Mouse (Mus musculus): ENCODE results near the gene Hyal2.

The Hyal2 gene

GRCm38 (mm10) chr9:107567702-107568319, at the start of gene Hyal2:
TSS of gene Hyal2 (plus strand) at chr9:107567945.
- DNase-seq (ENCODE audit: low spot score in 2 of 2): no peak

DNA sequence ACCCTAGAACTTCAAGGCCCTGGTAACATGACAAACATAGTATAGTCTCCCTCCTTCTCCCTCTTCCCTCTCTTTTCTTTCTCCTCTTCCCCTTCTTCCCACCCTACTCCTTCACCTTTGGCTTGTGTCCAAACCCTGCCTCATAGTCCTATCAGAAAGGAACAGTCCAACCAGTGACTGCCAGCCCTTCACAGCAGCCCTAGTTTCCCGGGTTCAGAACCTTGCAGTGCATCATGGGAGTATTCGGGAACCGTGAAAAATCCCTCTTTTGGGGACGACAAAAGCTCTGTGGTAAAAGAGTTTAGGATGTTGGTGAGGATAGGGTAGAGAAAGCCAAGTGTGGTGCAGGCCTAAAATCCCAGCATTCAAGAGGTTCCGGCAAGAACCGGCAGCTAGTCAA, 47.4 kb upstream of the Hyal2 start:
- no peak for DNase-seq (ENCODE audit: low spot score in 2 of 2)

DNA sequence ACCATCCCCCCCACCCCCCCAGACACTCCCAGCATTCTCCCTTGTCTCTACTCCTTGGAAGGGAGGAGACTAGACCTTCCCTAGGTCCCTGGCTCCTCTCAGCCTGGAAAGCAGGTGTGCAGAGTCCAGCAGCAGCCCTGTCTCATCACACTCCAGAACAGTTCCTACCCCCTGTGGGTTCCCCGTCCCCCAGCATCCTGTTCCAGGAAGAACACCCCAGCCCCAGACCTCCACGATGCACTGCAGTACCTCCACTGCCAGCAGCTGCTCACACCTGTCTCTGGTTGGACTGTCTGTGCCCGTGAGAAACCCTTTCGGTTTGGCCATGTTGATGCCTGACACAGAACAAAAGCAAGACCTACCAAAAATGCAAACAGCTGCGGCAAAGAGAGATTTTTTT, 46.6 kb upstream of the Hyal2 start:
- DNase-seq (ENCODE audit: low spot score in 2 of 2): no peak

DNA sequence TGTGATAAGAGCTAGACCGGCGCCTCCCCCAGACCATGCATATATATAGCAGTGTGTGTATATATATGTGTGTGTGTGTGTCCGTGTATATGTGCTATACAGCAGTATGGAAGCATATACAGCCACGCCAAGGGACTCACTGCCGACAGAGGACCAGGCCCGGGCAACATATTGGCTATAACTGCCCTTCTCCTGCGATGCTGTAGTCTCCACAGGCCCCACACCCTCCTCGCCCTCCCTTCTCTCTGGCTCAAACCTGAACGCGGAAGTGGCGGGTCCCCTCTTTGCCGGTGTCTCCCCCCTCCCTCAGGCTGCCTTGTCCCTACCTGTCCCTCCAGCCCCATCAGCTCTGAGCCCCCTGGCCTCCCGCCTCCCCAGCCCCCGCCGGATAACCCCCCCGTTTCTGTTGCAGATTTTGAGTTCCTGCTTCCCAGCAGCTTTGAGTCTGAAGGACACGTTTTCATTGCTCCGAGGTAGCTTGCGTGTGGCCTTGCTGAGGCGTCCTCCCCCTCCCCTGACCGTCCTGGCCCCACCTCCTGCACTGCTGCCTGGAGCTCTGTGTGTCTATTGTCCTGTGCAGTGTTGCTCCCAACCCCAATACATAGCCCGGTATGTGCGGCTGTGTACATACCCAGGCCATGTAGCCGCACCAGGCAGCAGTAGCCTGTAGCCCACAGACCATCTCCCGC, 45.9 kb upstream of the Hyal2 start:
- DNase-seq (ENCODE audit: low spot score in 2 of 2): no peak

- no peak for DNase-seq (ENCODE audit: low spot score in 2 of 2)
These were observed 45.4 kb upstream of the Hyal2 start for GRCm38 (mm10) chr9:107522400-107522711.

- DNase-seq (ENCODE audit: low spot score in 2 of 2): peak; percentile 72 to 79
These were observed 41.3 kb upstream of the Hyal2 start for GRCm38 (mm10) chr9:107526198-107527026.

DNA sequence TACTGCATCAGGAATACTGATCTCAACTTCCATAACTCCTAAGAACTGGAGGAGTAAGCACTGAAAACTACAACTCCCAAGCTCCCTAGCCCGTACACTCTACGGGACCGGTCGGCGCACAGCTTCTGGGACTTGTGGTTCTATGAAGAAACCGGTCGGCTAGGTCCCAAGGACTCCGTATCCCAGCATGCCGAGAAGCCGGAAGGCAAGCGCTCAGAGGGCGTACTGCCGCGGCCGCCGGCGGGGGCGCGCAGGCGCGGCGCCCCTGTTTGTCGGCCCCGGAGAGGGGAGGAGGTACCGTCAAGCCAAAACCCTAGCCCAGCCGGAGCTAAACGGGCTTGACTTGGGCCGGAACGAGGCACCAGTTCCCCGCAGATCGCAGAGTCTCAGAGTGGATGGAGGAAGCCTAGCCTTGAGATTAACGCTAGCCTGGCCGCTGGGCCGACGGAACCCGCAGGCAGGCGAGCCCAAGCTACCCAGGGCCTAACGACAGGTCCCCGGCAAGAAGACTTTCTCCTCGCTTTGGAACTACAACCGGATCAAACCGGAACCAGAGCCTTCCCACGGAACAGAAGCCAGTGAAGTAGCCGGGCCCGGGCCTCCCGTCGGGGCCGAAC, 33.8 kb upstream of the Hyal2 start, which contains the start of gene Tmem115:
Gene Tmem115 (plus strand): TSS at position 155 of the 617 bp plus-strand sequence.
- peak; percentile 75 to 89 for DNase-seq (ENCODE audit: low spot score in 2 of 2)

- DNase-seq (ENCODE audit: low spot score in 2 of 2): no peak
These were observed 33.1 kb upstream of the Hyal2 start for GRCm38 (mm10) chr9:107534408-107535202.

- DNase-seq (ENCODE audit: low spot score in 2 of 2): no peak
These were observed 29.5 kb upstream of the Hyal2 start for GRCm38 (mm10) chr9:107538231-107538630.

GRCm38 (mm10) chr9:107538711-107539110, 29.0 kb upstream of the Hyal2 start:
- no peak for DNase-seq (ENCODE audit: low spot score in 2 of 2)

DNA sequence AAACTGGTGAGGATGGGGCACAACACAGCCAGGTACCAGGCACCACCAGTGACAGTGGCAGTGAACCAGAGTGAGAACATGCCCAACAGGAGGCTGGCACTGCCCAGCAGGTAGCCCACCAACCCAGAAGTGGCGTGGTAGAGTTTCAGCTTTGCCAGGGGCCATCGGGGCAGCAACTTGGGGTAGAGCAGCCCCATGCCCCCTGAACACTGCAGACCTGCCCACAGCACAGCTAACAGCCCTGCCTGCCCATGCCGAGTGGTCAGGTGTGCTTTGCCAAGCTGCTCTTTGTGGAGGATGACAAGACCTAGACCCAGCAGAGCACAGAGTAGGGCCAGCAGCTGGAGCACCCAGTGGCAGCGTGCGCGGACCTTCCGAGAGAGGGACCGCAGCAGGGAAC, 27.8 kb upstream of the Hyal2 start:
- DNase-seq (ENCODE audit: low spot score in 2 of 2): no peak

DNA sequence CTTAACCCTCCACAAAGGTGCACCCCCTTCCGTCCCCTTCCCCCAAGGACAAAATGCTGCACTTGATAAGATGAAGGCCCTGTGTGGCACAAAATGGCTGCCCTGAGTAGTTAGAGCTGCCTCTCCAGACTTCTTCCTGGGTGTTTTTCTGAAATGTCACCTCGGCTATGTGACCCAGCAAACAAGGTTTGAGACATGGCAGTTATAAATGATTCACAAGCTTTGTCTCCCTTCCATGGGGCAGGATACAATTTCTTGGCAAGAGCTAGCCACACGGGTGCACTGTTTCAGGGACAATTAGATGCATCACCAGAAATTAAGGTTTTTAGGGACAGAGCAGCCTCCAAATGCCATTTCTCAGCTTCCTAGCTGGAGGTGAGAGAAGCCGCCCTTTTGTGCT, 27.3 kb upstream of the Hyal2 start:
- DNase-seq (ENCODE audit: low spot score in 2 of 2): no peak

GRCm38 (mm10) chr9:107541005-107541404, 26.7 kb upstream of the Hyal2 start:
- no peak for DNase-seq (ENCODE audit: low spot score in 2 of 2)

DNA sequence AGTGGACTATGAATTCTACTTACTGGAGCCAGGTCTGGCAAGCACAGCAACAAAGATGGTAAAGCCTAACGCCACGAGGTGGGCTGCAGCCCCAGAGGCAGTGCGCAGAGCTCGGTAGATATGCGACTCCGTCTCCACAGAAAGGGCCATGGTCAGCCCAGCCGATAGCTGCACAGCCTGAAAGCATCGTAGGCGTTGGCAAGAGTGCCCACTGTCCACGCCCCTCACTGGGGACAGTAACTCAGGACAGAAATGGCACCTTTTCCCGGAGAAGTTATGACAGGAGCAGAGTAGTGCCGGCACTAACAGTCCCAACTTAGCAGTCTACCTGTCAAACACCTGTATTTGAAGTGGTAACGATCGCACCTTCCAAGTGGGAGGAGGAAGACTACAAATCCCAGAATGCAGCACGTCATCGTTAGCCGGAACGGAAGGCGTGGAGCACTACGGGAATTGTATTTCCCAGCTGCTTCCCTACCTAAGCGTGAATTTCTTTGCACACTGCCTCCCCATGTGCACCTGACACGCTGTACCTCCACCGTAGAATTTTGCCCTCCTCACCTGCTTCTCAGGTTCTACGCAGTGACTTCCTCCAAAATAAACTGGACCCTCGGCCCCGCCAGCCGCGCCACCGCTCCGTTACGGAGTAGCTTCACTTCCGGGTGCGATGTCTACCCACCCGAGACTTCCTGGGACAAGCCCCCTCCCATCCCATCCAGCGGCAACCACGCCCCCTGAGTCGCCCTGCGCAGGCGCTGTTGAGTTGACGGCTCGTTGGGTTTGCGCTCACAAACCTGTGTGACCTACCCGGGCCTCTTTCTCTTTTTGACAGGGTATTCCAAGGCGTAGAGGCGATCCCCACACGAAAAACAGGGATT, 26.0 kb upstream of the Hyal2 start, which contains the start of the genes Cyb561d2 and Nprl2:
Gene Cyb561d2 (minus strand): TSS at position 720 of the 878 bp plus-strand sequence.
Gene Nprl2 (plus strand): TSS at position 753 of the 878 bp plus-strand sequence.
- DNase-seq (ENCODE audit: low spot score in 2 of 2): peak; percentile 86 to 92

- no peak for DNase-seq (ENCODE audit: low spot score in 2 of 2)
These were observed 25.4 kb upstream of the Hyal2 start for GRCm38 (mm10) chr9:107542352-107542686.

DNA sequence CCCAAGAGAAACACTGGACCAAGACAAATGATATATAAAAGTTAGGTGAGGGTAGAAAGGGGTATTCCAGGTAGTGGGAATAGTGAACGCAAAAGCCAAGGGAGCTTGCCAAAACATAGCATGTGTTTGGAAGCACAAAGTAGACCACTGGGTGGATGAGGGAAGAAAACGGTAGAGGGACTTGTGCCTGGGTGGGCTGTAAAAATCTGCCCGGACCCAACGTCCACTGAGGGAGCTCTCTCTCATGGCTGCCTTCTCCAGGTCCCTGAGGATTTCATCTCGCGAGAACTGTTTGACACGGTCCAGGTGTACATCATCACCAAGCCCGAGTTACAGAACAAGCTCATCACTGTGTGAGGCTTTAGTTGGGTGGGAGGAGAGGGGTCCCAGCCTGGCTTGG, 25.0 kb upstream of the Hyal2 start:
- DNase-seq (ENCODE audit: low spot score in 2 of 2): no peak

DNA sequence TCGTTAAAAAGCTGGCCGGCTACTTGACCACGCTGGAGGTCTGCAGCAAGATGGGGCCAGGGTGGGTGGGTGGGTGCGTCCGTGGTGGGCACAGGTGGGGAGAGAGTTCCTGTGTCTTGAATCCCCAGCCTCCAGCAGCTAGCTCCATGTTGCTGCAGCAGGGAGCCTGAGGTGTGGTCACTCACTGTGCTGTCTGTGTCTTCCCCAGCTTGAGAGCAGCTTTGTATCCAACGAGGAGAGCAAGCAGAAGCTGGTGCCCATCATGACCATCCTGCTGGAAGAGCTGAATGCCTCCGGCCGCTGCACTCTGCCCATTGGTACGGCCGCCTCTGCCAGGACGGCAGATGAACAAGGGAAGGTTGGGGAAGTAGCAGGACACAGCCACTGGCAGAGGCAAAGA, 24.4 kb upstream of the Hyal2 start:
- no peak for DNase-seq (ENCODE audit: low spot score in 2 of 2)

DNA sequence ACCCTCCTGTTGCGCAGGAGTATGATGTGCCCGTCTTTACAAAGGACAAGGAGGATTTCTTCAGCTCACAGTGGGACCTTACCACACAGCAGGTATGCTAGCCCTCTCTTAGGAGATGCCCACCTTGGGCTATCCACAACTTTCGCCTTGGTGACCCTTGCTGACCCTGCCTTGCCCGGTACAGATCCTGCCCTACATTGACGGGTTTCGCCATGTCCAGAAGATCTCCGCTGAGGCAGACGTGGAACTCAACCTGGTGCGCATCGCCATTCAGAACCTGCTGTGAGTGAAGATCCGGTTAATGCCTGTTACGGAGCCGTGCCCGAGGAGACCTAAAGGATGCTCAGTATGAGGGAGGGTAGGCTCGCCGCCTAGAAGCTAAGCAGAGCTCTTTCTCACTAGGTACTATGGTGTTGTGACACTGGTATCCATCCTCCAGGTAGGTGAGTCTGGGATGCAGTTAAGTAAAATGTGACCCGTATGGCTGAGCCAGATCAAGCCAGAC, 23.5 kb upstream of the Hyal2 start:
- no peak for DNase-seq (ENCODE audit: low spot score in 2 of 2)

GRCm38 (mm10) chr9:107544729-107545128, 23.0 kb upstream of the Hyal2 start:
- DNase-seq (ENCODE audit: low spot score in 2 of 2): no peak

DNA sequence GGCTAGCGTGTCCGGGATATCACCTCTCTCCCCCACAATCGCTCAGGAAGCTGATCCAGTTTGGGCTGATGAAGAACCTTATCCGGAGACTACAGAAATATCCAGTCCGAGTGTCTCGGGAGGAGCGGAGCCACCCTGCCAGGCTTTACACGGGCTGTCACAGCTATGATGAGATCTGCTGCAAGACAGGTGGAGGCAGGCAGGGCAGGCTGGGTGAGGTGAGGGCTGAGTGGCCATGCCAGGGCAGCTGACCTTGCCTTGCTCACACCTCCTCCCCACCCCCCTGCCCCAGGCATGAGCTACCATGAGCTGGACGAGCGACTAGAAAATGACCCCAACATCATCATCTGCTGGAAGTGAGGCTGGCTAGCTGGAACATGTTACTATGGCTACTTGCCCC, 22.5 kb upstream of the Hyal2 start:
- no peak for DNase-seq (ENCODE audit: low spot score in 2 of 2)
